Mouse (Mus musculus): ENCODE data around the gene Gast.
A peak's percentile ranks its signal among the peaks of the same experiment; 100 is the strongest.
"Not testable (repeated sequence)": the region's sequence is repeated elsewhere in the genome, so short reads cannot be mapped to it uniquely, and the experiment has no call there.

Gene Gast

GRCm38 (mm10) chr11:100320701-100321410, 13.4 kb upstream of the Gast start:
- not testable (repeated sequence) for DNase-seq

- not testable (repeated sequence) for DNase-seq
Observed at GRCm38 (mm10) chr11:100321479-100322305, 12.5 kb upstream of the Gast start.

- DNase-seq: no peak
Observed at GRCm38 (mm10) chr11:100322591-100323258, 11.5 kb upstream of the Gast start.

- peak; percentile 72 to 83 for DNase-seq
Observed at GRCm38 (mm10) chr11:100323578-100323977, 10.6 kb upstream of the Gast start.

GRCm38 (mm10) chr11:100325062-100325629, 9.1 kb upstream of the Gast start:
- no peak for DNase-seq

GRCm38 (mm10) chr11:100327316-100327715, 6.9 kb upstream of the Gast start:
- DNase-seq: no peak

- no peak for DNase-seq
Observed at GRCm38 (mm10) chr11:100327761-100328160, 6.4 kb upstream of the Gast start.

GRCm38 (mm10) chr11:100330235-100330634, 4.0 kb upstream of the Gast start:
- no peak for DNase-seq

GRCm38 (mm10) chr11:100330816-100331375, 3.3 kb upstream of the Gast start:
- not testable (repeated sequence) for DNase-seq

GRCm38 (mm10) chr11:100332766-100333515, 1.3 kb upstream of the Gast start:
- no peak for DNase-seq

- no peak for DNase-seq
Observed at GRCm38 (mm10) chr11:100335731-100336130, 1.5 kb downstream of the Gast start.

GRCm38 (mm10) chr11:100344269-100344668, 10.1 kb downstream of the Gast start:
- no peak for DNase-seq

- DNase-seq: peak; percentile 63 to 71
Observed at GRCm38 (mm10) chr11:100352076-100352857, 18.1 kb downstream of the Gast start.

GRCm38 (mm10) chr11:100355151-100355951, 21.1 kb downstream of the Gast start:
- DNase-seq: peak; percentile 55 to 60

- DNase-seq: peak; percentile 84 to 87
Observed at GRCm38 (mm10) chr11:100355972-100356818, 22.0 kb downstream of the Gast start, which contains the start of gene Hap1. Gene Hap1 (minus strand): TSS chr11:100356128.

GRCm38 (mm10) chr11:100356819-100357211, 22.6 kb downstream of the Gast start:
- DNase-seq: no peak

- DNase-seq: no peak
Observed at GRCm38 (mm10) chr11:100357408-100357807, 23.2 kb downstream of the Gast start.

- DNase-seq: no peak
Observed at GRCm38 (mm10) chr11:100360175-100360574, 26.0 kb downstream of the Gast start.

GRCm38 (mm10) chr11:100361059-100361458, 26.9 kb downstream of the Gast start:
- not testable (repeated sequence) for DNase-seq
